7 mouse cellular contexts compared by ENCODE assay signal in genomic region chr4:28812691-28813289, GRCm38 (mm10). TPM values are rescaled to one million over a fixed set of nuclear protein-coding genes. Genes with fewer than 3 reads are reported as not detected.
A peak's percentile ranks its signal among the peaks of the same experiment; 100 is the strongest.
DNase-seq lines count a peak whose midpoint lies in the region; ATAC-seq and TF ChIP-seq lines count a peak whose summit lies in the region.

Gene Epha7, plus strand, starts transcription at chr4:28813131.

- peak within 1 kb of the TSS; percentile 78 for H3K9ac ChIP-seq in kidney, embryonic 15.5 days
- H3K9ac ChIP-seq in limb, embryonic 15.5 days = peak within 1 kb of the TSS; percentile 75
- peak within 1 kb of the TSS; percentile 83 for H3K9ac ChIP-seq in midbrain, postnatal 0 days (replicated peaks; ENCODE audit: low read length, poor library complexity, severe bottlenecking)

- ATAC-seq in kidney, embryonic 15.5 days (replicated peaks; ENCODE audit: low FRiP score) = peak; percentile 98
- ATAC-seq in limb, embryonic 15.5 days (ENCODE audit: insufficient number of reproducible peaks, low FRiP score, low TSS enrichment, low read depth) = peak; percentile 99
- ATAC-seq in midbrain, postnatal 0 days (ENCODE audit: low FRiP score) = peak; percentile 96

- under 1% methylated on average over 48 of the region's 48 CpGs for WGBS in heart, embryonic 10.5 days
- WGBS in kidney, embryonic 15.5 days = under 1% methylated on average over 48 of the region's 48 CpGs
- WGBS in limb, embryonic 15.5 days = under 1% methylated on average over 48 of the region's 48 CpGs
- under 1% methylated on average over 48 of the region's 48 CpGs for WGBS in midbrain, postnatal 0 days

- H3K9me3 ChIP-seq in erythroblast, embryonic 14.5 days (ENCODE audit: control insufficient read depth, low read length) = peaks cover 6% of the 10 kb centered on the region; the same call in 1 of the 2 replicates
- H3K9me3 ChIP-seq in heart, embryonic 10.5 days = no peaks in the 10 kb centered on the region
- no peaks in the 10 kb centered on the region for H3K9me3 ChIP-seq in kidney, embryonic 15.5 days (replicated peaks)
- no peaks in the 10 kb centered on the region for H3K9me3 ChIP-seq in limb, embryonic 15.5 days
- H3K9me3 ChIP-seq in midbrain, postnatal 0 days (ENCODE audit: low read length) = no peaks in the 10 kb centered on the region

- H3K27ac ChIP-seq in brown adipose tissue, adult 24 weeks (replicated peaks; ENCODE audit: low read depth, low read length) = no peak within 1 kb of the TSS
- H3K27ac ChIP-seq in heart, embryonic 10.5 days = peak within 1 kb of the TSS; percentile 94
- peak within 1 kb of the TSS; percentile 95 for H3K27ac ChIP-seq in kidney, embryonic 15.5 days
- peak within 1 kb of the TSS; percentile 88 for H3K27ac ChIP-seq in limb, embryonic 15.5 days
- H3K27ac ChIP-seq in midbrain, postnatal 0 days (ENCODE audit: low read depth, low read length) = peak within 1 kb of the TSS; percentile 90

- DNase-seq in heart, embryonic 10.5 days (ENCODE audit: low spot score) = peak; percentile 98
- peak; percentile 99 for DNase-seq in midbrain, postnatal 0 days (ENCODE audit: low spot score)
- peak; percentile 40 to 53 for DNase-seq in spleen, postnatal 14 days (ENCODE audit: low spot score in 2 of 2)

- peak within 1 kb of the TSS; percentile 92 for H3K4me2 ChIP-seq in kidney, embryonic 15.5 days
- peak within 1 kb of the TSS; percentile 76 for H3K4me2 ChIP-seq in limb, embryonic 15.5 days
- peak within 1 kb of the TSS; percentile 80 for H3K4me2 ChIP-seq in midbrain, postnatal 0 days (ENCODE audit: low read depth, low read length, poor library complexity, severe bottlenecking)

- no peaks in the 10 kb centered on the region for H3K36me3 ChIP-seq in erythroblast, embryonic 14.5 days (ENCODE audit: control insufficient read depth)
- no peaks in the 10 kb centered on the region for H3K36me3 ChIP-seq in heart, embryonic 10.5 days
- no peaks in the 10 kb centered on the region for H3K36me3 ChIP-seq in kidney, embryonic 15.5 days
- no peaks in the 10 kb centered on the region for H3K36me3 ChIP-seq in limb, embryonic 15.5 days
- no peaks in the 10 kb centered on the region for H3K36me3 ChIP-seq in midbrain, postnatal 0 days (ENCODE audit: insufficient read depth, low read length)

- peaks cover 66% of the 10 kb centered on the region for H3K27me3 ChIP-seq in erythroblast, embryonic 14.5 days (ENCODE audit: control insufficient read depth)
- no peaks in the 10 kb centered on the region for H3K27me3 ChIP-seq in heart, embryonic 10.5 days (ENCODE audit: insufficient read depth, poor library complexity, severe bottlenecking)
- H3K27me3 ChIP-seq in kidney, embryonic 15.5 days = no peaks in the 10 kb centered on the region
- H3K27me3 ChIP-seq in limb, embryonic 15.5 days = no peaks in the 10 kb centered on the region
- no peaks in the 10 kb centered on the region for H3K27me3 ChIP-seq in midbrain, postnatal 0 days (ENCODE audit: insufficient read depth, low read length)

- no peaks in the 10 kb centered on the region; the same call in 1 of the 2 replicates for H3K4me1 ChIP-seq in brown adipose tissue, adult 24 weeks (ENCODE audit: control insufficient read depth, insufficient read depth, insufficient read length, low read length)
- H3K4me1 ChIP-seq in erythroblast, embryonic 14.5 days (ENCODE audit: control insufficient read depth) = peaks cover 18% of the 10 kb centered on the region
- H3K4me1 ChIP-seq in heart, embryonic 10.5 days = no peaks in the 10 kb centered on the region
- peaks cover 12% of the 10 kb centered on the region; the same call in 1 of the 2 replicates for H3K4me1 ChIP-seq in kidney, embryonic 15.5 days
- peaks cover 8% of the 10 kb centered on the region for H3K4me1 ChIP-seq in limb, embryonic 15.5 days
- no peaks in the 10 kb centered on the region for H3K4me1 ChIP-seq in midbrain, postnatal 0 days (ENCODE audit: insufficient read depth, low read length)

- H3K4me3 ChIP-seq in brown adipose tissue, adult 24 weeks (ENCODE audit: insufficient read depth, low read depth, low read length) = peak within 1 kb of the TSS; percentile 48
- H3K4me3 ChIP-seq in erythroblast, embryonic 14.5 days (replicated peaks) = peak within 1 kb of the TSS; percentile 58
- H3K4me3 ChIP-seq in heart, embryonic 10.5 days = peak within 1 kb of the TSS; percentile 92
- peak within 1 kb of the TSS; percentile 80 for H3K4me3 ChIP-seq in kidney, embryonic 15.5 days (replicated peaks)
- H3K4me3 ChIP-seq in limb, embryonic 15.5 days = peak within 1 kb of the TSS; percentile 76
- peak within 1 kb of the TSS; percentile 88 for H3K4me3 ChIP-seq in midbrain, postnatal 0 days (ENCODE audit: low read depth, low read length)

- TF ChIP-seq CTCF in midbrain, postnatal 0 days (IDR thresholded peaks at IDR 0.05) = no peak

RNA-seq across cellular contexts. Expression of gene Epha7, which starts in this region (rescaled TPM):
- polyA plus RNA-seq in brown adipose tissue, adult 24 weeks (2012; ENCODE audit: insufficient read depth, insufficient read length, missing spikeins) = 0.17 and 0.20 TPM in 2 replicates
- 0.02 TPM in 1 of 2 replicates, not detected in the other for polyA plus RNA-seq in erythroblast, embryonic 14.5 days (2012)
- polyA plus RNA-seq in heart, embryonic 10.5 days (2016; fragmentation: Nextera tagmentation; extraction: Ambion mirVana) = 42.6 and 42.8 TPM in 2 replicates
- 34.7 and 40.8 TPM in 2 replicates for polyA plus RNA-seq in kidney, embryonic 15.5 days (2015; fragmentation: Nextera tagmentation; extraction: Ambion mirVana)
- polyA plus RNA-seq in limb, embryonic 15.5 days (2015; fragmentation: Nextera tagmentation; extraction: Ambion mirVana) = 42.2 and 46.1 TPM in 2 replicates
- total RNA-seq in midbrain, postnatal 0 days (2014; rRNA removed) = 40.0 and 48.0 TPM in 2 replicates
- polyA plus RNA-seq in midbrain, postnatal 0 days (2015; fragmentation: Nextera tagmentation; extraction: Ambion mirVana) = 42.6 and 47.7 TPM in 2 replicates

Comparison
In these comparisons a context has a peak if more than half of its experiments do, and no peak if none do; other contexts are left out.
1. RNA of gene Epha7 (polyA plus RNA-seq): 42.6 to 47.7 TPM in midbrain, postnatal 0 days, 42.2 to 46.1 TPM in limb, embryonic 15.5 days, 42.6 to 42.8 TPM in heart, embryonic 10.5 days and 34.7 to 40.8 TPM in kidney, embryonic 15.5 days; 0.17 to 0.20 TPM in brown adipose tissue, adult 24 weeks and 0.02 TPM in erythroblast, embryonic 14.5 days; every median in the first group is over 10 times any median in the second.
2. DNase-seq: peak in every context shown above with its lines; median percentile 99 in midbrain, postnatal 0 days; 98 in heart, embryonic 10.5 days; 46 in spleen, postnatal 14 days.
3. Peak in every context shown above with its lines, with median percentiles within 50 percentile points of each other: H3K4me3 ChIP-seq, ATAC-seq, H3K4me2 ChIP-seq and H3K9ac ChIP-seq.